Mouse (Mus musculus): ENCODE results near the gene Slc35e3.

DNA sequence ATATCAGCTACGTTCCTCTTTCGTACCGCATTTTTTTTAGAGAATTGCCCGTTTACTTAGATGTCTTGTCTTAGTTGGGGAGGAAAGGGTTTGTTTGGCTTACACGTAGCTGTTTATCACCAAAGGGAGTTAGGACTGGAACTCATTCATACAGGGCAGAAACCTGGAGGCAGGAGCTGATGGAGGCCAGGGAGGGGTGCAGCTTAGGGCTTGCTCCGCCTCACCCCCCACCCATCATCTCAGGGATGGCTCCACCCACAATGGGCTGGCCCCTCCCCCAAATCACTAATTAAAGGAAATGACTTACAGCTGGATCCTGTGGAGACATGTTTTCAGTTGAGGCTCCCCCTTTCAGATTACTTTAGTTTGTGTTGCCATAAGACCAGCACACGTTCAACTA lies 1.5 kb upstream of the Slc35e3 start:
- TF ChIP-seq FOSL1 (IDR thresholded peaks at IDR 0.05; ENCODE audit: insufficient read depth, low read length, poor library complexity, severe bottlenecking) (no peak), CTCF (IDR thresholded peaks at IDR 0.05; ENCODE audit: control insufficient read depth, insufficient read depth, insufficient read length) (no peak), MYOD1 (IDR thresholded peaks at IDR 0.05; ENCODE audit: control insufficient read depth, insufficient read length, low read depth) (no peak), USF1 (IDR thresholded peaks at IDR 0.05; ENCODE audit: low read depth) (no peak)
